Mouse (Mus musculus) testis, adult 2 months (tissue): Measurements from ENCODE around the gene Nras. TPM values are rescaled to one million over a fixed set of nuclear protein-coding genes. Genes with fewer than 3 reads are reported as not detected.

Experiments used
- H3K27ac ChIP-seq: fragments of 200-500 bp; 2 replicates; pipeline ENCODE4 v1.5.1; 2012; ENCODE audit warnings: low read depth, low read length; ENCODE audit not compliant: control insufficient read depth, insufficient read depth
- H3K27me3 ChIP-seq: fragments of 200-500 bp; 2 replicates; pipeline ENCODE4 v1.6.1; 2012; ENCODE audit warnings: mild to moderate bottlenecking, low read length, moderate library complexity; ENCODE audit not compliant: control insufficient read depth, insufficient read depth
- H3K36me3 ChIP-seq: fragments of 200-500 bp; 2 replicates; pipeline ENCODE4 v1.6.1; 2012; ENCODE audit warnings: mild to moderate bottlenecking, low read length; ENCODE audit not compliant: control insufficient read depth, insufficient read depth
- H3K4me1 ChIP-seq: fragments of 200-500 bp; 2 replicates; pipeline ENCODE4 v1.6.1; 2012; ENCODE audit warnings: low read length; ENCODE audit not compliant: control insufficient read depth, insufficient read depth
- H3K4me3 ChIP-seq: fragments of 200-500 bp; 2 replicates; pipeline ENCODE4 v1.5.1; 2012; ENCODE audit warnings: low read depth, mild to moderate bottlenecking, low read length, moderate library complexity, mixed read lengths; ENCODE audit not compliant: control insufficient read depth
- CTCF ChIP-seq: fragments of 200-500 bp; IDR thresholded peaks from 2 replicates; pipeline ENCODE4 v1.5.1; 2012; ENCODE audit warnings: low read depth, mild to moderate bottlenecking, inconsistent platforms, low read length, moderate library complexity; ENCODE audit not compliant: control insufficient read depth, insufficient read depth, insufficient replicate concordance
- POLR2A ChIP-seq: fragments of 200-500 bp; IDR thresholded peaks from 2 replicates; pipeline ENCODE4 v1.6.1; 2012; ENCODE audit warnings: low read depth, mild to moderate bottlenecking, inconsistent platforms, low read length, moderate library complexity; ENCODE audit not compliant: control insufficient read depth
- polyA plus RNA-seq: library from polyadenylated mRNA; depleted of rRNA; stranded (reverse); fragments of >200 nt; gene quantifications from 2 replicates; pipeline ENCODE4 v1.2.3, GENCODE M21; 2012

The Nras gene
- polyA plus RNA-seq, 1 experiment = 72.3 TPM

DNA sequence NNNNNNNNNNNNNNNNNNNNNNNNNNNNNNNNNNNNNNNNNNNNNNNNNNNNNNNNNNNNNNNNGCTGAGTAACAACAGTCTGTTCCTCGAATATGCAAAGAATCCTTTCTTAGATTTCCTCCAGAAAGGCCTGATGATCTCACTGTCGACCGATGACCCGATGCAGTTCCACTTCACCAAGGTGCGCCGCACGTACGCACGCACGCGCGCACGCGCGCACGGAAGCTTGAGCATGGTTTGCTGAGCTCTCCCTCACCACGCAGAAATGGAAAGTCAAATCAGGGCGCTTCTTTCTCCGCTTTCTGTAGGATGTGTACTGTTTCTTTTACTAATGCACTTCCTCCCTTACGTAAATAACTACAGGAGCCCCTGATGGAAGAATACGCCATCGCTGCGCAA is 40.6 kb downstream of the Nras start:
- Histone ChIP-seq H3K36me3 (no peaks in the 10 kb centered on the region), H3K4me3 (peak overlapping the region; percentile 30), H3K27ac (no peak overlapping the region), H3K27me3 (no peaks in the 10 kb centered on the region), H3K4me1 (peaks cover 4% of the 10 kb centered on the region; the same call in 1 of the 2 replicates)
- TF ChIP-seq CTCF = no peak
- no peak for TF ChIP-seq POLR2A

DNA sequence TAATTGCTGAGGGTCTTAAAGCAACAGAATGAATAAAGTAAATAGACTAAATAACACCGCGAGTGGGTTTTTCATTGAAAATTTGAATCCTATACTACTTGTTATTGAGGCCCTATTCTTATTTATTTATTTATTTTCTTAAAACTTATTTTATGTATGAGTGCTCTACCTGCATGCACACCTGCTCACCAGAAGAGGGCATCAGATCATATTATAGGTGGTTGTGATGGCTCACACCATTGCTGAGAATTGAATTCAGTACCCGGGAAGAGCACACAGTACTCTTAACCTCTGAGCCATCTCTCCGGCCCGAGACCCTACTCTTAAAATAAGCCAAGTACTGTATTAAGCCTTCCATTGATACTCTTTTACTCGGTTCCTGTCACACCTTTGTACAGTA is 41.6 kb downstream of the Nras start:
- H3K4me1 ChIP-seq = peaks cover 4% of the 10 kb centered on the region; the same call in 1 of the 2 replicates
- TF ChIP-seq POLR2A (no peak), CTCF (no peak)
- no peaks in the 10 kb centered on the region for H3K36me3 ChIP-seq
- no peak overlapping the region for H3K27ac ChIP-seq
- H3K4me3 ChIP-seq = no peak overlapping the region
- no peaks in the 10 kb centered on the region for H3K27me3 ChIP-seq

GRCm38 (mm10) chr3:103100735-103101134 is 42.6 kb downstream of the Nras start:
- no peak overlapping the region for H3K27ac ChIP-seq
- TF ChIP-seq POLR2A (no peak), CTCF (no peak)
- no peak overlapping the region for H3K4me3 ChIP-seq
- H3K36me3 ChIP-seq = no peaks in the 10 kb centered on the region
- H3K27me3 ChIP-seq = no peaks in the 10 kb centered on the region
- H3K4me1 ChIP-seq = peaks cover 4% of the 10 kb centered on the region; the same call in 1 of the 2 replicates

DNA sequence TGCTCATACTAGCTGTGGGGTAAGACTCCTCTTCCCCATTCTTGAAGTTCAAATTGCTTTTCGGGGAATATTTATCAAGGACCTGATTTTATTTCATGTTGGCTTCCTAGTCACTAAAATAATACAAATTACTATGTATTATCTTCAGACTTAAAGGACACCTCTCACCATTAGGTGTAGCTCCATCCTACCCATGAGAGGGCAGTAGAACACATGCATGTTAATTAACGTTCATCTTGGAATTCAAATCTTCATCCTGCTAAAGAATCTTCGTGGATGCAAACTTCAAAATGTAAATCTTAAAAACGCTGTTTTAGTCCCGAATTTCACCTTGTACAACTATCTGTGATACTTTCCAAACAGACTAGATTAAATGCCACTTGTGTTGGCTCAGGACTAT is 43.1 kb downstream of the Nras start:
- Histone ChIP-seq H3K27me3 (no peaks in the 10 kb centered on the region), H3K36me3 (no peaks in the 10 kb centered on the region)
- TF ChIP-seq POLR2A (no peak), CTCF (no peak)

DNA sequence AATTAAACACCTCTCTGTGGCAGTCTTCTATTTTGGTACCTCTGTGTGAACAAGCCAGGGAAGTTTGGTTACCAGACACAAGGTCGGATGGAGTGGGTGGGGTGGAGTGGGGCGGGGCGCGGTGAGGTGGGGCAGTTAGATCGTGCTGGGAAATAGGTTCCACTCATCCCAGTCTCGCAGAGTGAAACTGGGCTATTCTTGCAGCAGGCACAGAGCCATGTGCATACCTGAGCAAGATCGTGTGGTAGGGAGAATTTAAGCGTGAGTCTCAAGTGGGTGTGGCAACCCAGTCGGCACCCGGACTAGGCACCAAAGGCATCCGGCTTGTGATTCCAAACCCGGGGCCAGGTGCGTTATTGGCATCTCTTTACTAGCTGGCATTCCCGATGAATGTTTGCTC is 43.8 kb downstream of the Nras start:
- H3K4me3 ChIP-seq = peak overlapping the region; percentile 92
- no peaks in the 10 kb centered on the region for H3K27me3 ChIP-seq
- H3K27ac ChIP-seq = no peak overlapping the region
- H3K36me3 ChIP-seq = no peaks in the 10 kb centered on the region
- TF ChIP-seq CTCF = no peak
- TF ChIP-seq POLR2A = no peak
- peaks cover 4% of the 10 kb centered on the region; the same call in 1 of the 2 replicates for H3K4me1 ChIP-seq

More for the DNA sequence above, 43.1 kb downstream of the Nras start:
- Histone ChIP-seq H3K4me1 (peaks cover 4% of the 10 kb centered on the region; the same call in 1 of the 2 replicates), H3K4me3 (no peak overlapping the region), H3K27ac (no peak overlapping the region)

- Histone ChIP-seq H3K27me3 (no peaks in the 10 kb centered on the region), H3K27ac (no peak within 1 kb of the TSS), H3K4me3 (peak within 1 kb of the TSS; percentile 92)
Measured at GRCm38 (mm10) chr3:103102454-103103390, 44.6 kb downstream of the Nras start, which contains the start of gene Dennd2c. Gene Dennd2c, plus strand, starts transcription at chr3:103102604.

GRCm38 (mm10) chr3:103107565-103108240 is 49.6 kb downstream of the Nras start:
- no peak overlapping the region for H3K4me3 ChIP-seq
- no peak overlapping the region for H3K27ac ChIP-seq

More at GRCm38 (mm10) chr3:103102454-103103390, 44.6 kb downstream of the Nras start, which contains the start of gene Dennd2c:
- H3K4me1 ChIP-seq = peaks cover 4% of the 10 kb centered on the region; the same call in 1 of the 2 replicates
- H3K36me3 ChIP-seq = no peaks in the 10 kb centered on the region
- TF ChIP-seq CTCF (0 out of 2 replicates have a peak, but pooled peaks have one; percentile 4), POLR2A (peak; percentile 62)

More at GRCm38 (mm10) chr3:103107565-103108240, 49.6 kb downstream of the Nras start:
- H3K4me1 ChIP-seq = peaks cover 3% of the 10 kb centered on the region; the same call in 1 of the 2 replicates
- TF ChIP-seq POLR2A (no peak), CTCF (no peak)
- H3K36me3 ChIP-seq = no peaks in the 10 kb centered on the region
- H3K27me3 ChIP-seq = no peaks in the 10 kb centered on the region
